Mouse (Mus musculus) adrenal gland, postnatal 36 days (tissue): ENCODE measurements around the gene AI837181. TPM values are rescaled to one million over a fixed set of nuclear protein-coding genes. Genes with fewer than 3 reads are reported as not detected.

Experiments
- DNase-seq, 2 experiments: peaks; one replicate each; pipeline ENCODE4 v3.0.0; 2021; ENCODE audit warnings: mixed read lengths in 1 of 2
- total RNA-seq, 2 experiments: library from RNA; stranded (reverse); gene quantifications; 2 replicates each; pipeline ENCODE4 v1.2.3; 2021

AI837181 gene
- total RNA-seq, 2 experiments from 2014 or later = 43.7 to 50.6 TPM

DNA sequence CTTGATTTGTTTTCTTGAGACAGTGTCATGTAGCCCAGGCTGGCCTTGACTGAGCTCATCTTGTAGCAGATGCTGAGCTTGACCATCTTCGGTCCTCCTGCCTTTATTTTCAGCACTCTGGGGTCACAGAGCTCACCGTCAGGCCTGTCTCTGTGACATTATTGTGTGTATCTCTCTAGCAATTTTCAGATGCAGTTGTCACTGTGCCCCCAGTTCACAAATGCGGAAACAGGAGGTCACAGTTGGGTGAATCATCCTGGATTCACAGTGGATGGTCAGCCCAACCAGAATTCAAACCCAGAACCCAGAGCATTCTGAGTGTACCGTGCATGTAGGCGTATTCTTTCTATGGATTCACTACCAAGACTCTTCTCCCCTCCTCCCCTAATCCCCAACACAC, 20.8 kb downstream of the AI837181 start:
- DNase-seq = no peak

DNA sequence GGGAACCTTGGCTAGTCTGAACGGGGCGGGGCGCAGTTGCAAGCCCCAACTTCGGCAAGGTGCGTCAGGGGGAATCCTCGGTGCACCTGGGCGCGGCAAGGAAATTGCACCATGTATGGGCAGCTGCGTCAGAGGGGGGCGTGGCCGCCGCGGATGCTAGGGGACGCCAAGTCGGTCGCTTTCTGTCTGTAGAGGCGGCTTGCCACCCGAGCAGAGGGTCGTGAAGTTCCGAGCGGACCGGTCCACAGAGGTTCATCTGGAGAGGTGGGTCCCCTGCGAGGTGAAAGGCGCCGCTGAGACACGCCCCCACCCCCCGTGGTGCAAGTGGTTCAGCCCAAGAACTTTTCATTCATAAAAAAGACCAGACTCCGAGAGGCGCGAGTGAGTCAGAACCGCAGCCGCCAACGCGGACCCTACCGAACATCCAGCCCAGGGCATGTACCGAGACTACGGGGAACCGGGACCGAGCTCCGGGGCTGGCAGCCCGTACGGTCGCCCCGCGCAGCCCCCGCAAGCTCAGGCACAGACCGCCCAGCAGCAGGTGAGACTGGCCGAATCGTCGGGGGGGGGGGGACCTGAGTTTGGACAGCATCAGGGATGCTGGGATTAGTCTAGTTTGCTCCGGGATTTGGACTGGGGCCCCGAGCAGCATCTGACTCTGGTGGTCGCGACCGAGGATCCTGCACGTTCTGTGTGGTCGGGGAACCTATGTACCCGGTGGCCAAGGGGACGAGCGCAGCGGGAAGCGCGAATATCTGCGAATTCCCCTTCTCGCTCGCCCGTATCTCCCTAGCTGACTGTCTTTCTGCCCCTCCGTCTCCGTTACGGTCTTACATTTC, 22.8 kb downstream of the AI837181 start, which contains the start of gene Fosl1:
Gene Fosl1 (plus strand): TSS at position 33 of the 839 bp plus-strand sequence.
- DNase-seq = peak; percentile 77 to 85

DNA sequence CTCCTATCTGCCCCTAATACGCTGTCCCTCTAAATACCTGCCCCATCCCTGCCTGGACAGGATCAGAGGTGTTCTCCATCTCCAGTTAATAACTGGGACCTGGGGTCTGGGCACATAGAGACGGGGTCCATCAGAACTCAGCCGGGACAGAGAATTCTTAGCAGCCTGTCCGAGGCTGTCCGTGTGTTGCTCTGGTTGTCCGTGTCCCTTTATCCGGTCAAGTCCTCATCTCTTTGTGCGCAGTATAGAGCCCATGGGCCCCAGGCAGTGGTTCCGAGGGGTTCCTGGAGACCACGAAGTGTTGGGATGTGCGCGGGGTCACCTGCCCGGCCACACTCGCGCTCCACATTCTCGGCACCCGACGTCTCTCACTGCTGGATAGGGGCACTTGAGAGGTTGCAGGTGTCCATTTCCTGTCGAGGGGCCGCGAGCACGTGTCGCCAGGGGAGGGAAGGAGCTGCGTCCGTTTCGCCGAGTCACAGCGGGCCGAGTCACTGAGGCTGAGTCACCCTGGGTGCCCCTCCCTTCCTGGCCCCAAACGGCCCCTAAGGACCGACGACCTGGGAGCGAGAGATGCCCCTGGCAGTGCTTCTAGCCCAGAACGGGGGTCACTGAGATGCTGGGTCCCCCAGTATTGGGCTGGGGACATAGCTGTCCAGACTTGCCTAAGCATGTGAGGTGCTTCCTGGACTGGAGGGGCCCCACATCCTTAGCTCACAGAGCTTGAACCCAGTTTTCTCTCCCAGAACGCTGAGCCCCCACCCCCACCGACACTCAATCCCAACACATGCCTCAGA, 23.6 kb downstream of the AI837181 start:
- peak; percentile 64 to 69 for DNase-seq

DNA sequence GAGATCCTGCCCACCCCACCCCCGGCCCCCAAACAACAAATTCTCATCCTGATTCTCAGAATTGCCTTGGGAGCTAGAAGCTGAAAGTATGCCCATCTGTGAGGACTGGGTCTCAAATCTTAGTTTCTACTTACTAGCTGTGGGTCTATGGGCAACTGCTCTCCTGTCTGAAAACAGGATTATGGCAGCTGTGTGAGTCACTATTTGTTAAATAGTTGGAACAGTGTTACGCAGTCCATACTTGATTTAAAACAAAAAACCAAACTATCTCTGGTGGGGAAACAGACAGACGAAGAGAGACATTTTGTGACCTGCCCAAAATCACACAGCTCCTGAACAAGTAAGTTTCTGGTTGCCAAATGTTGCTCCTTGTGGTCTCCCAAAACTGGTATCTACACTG, 24.7 kb downstream of the AI837181 start:
- no peak for DNase-seq

DNA sequence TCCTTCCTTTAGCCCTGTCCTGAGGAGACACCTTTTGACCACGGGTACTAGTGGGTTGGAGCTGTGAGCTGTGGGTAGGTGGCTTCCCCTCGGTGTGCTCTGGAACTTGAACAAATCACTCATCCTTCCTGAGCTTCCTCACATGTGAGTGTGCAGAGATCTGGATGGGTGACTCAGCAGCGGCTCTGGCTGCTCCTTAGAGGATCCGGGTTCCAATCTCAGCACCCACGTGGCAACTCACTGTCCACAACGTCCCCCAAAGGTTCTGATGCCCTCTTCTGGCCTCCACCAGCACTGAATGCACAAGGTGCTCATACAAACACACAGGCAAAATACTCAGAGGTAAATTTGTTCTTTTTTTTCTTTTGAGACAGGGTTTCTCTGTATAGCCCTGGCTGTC, 26.8 kb downstream of the AI837181 start:
- no peak for DNase-seq

DNA sequence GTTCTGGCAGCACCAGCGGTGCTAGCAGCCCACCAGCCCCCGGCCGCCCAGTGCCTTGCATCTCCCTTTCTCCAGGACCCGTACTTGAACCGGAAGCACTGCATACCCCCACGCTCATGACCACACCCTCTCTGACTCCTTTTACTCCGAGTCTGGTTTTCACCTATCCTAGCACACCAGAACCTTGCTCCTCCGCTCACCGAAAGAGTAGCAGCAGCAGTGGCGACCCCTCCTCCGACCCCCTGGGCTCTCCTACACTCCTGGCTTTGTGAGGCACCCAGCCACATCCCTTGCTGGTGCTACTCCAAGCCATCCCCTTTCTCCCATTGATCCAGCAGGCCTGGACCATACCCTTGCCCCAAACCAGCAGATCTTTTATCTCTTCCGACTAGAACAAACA, 30.1 kb downstream of the AI837181 start:
- no peak for DNase-seq

DNA sequence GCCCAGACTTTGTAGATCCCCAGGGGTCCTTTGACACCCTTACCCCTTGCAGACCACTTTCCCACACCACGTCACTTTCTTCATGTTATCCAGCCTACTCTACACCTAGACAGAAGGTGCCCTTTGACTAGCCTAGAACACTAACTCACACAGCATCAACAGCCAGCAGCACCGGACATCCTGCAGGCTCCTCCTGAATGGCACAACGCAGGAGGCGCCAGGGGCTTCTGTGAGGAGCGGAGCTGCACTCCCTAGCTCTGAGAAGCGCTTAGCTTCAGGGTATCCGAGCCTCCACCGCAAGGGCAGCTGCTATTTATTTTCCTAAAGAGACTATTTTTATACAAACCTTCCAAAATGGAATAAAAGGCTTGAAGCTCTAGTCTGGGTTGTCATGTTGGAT, 30.6 kb downstream of the AI837181 start:
- no peak for DNase-seq

DNA sequence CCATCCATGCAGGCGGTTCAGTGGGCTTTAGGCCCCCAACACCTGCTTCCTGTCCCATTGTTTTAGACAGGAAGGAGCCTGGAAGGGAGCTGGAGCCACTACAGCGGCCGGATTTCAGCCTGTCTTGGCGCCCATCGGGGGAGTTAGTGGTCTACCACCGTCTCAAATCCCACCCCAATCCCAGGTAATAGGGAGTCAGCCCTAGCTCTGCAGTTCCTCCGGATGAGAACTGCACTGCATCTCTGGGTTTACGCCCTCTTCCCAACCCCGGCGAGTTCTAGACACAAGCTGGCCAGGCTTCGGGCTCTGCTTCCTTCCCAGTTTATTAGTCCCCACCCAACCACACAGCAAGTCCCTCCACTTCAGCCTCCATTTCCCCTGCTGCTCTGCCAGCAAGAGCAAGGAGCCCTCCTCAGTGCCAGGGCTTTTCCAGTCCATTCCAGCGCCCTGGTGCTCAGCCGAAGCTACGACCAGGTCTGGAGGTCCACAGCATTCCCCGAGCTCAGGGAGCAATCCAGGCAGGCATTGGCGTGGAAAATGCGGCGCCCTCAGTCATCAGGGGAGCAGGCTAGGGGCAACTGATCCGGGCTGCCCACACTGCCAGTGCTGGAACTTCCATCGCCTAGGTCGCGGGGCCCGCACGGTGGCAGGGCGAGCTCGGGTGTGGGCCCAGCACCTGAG, 31.4 kb downstream of the AI837181 start:
- peak; percentile 25 to 45 for DNase-seq

DNA sequence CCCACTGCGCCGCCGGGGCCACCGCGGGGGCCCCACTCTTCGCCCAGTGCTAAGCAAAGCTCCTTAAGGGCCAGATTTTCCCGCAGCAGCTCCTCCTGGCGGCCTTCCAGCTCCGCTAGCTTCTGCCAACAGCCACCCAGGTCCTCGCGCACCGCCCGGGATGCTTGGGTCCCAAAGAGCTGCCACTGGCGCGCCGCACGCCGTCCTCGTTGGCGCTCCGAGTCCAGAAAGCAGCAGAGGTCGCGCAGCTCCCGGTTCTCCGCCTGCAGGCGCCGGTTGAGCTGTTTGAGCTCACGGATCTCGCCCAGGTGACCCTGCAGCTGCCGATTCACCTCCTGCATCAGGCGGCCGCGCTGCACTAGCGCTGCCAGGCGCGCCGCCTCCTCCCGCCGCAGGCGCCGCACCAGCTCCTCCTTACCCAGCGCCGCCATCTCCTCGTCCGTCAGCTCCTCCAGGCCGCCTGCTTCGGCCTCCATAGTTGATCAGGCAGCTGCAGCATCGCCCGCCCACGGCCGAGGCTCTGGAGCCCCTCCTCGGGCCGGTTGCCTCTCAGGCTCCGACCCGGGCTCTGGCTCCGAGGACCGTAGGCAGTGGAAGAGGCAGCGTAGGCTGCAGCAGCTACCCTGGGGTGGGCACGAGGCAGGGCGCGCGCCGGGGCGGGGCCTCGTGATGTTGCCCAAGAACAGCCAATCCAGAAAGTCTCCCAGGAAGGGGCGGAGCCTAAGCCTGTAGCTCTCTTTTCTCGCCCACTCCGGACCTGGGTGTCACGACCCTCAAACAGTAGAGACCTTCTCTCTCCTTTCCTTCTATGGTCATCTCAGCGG, 32.2 kb downstream of the AI837181 start:
- peak; percentile 96 to 98 for DNase-seq

DNA sequence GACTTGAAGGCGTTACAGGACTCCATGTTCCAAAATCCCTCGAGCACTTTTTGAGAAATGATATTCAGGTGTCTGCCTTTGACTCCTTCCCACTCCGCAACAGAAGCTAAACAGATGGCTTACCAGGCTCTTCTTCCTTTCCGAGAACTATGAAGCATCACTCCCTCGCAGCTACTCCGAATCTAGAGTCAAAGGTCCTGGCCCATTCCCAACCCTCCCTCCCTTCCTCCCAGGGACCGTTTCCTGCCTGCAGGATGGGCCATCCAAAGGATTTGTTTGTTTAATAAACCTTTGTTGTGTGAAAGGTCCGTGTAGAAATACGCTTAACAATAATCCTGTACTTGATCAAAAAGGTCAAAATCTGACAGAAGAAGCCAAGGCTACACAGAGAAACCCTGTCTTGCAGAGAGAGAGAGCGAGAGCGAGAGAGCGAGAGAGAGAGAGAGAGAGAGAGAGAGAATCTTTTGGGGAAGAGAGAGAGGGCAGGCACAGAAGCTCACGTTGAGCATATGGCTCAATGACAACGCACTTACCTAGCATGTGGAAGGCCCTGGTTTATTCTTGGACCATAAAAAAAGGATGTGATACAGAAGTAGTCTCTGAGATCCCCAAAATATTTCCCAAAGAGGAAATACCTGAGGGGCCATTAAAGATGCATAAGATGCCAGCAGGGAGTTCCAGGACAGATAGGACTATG, 33.0 kb downstream of the AI837181 start, which contains the start of gene Ccdc85b:
Gene Ccdc85b (minus strand): TSS at position 149 of the 697 bp plus-strand sequence.
- peak in 1 of 2 experiments; percentile 42 for DNase-seq

DNA sequence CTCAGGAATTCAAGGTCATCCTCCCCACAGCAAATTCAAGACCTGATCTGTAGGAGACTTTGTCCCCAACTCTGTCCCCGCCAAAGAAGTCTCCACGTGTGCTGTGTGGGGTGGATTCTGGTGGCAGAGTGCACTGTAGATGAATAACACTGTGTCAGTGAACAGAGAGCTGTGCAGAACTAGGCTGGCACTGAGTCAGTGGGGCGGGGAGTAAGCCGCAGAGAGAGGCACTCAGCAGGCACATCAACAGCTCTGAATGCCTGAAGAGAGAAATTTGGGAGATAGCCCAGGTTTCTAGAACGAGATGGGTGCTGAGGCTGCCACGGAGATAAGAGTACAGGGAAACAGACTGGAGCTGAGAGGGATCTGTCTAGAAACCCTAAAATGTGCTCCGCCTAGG, 34.1 kb downstream of the AI837181 start:
- no peak for DNase-seq

DNA sequence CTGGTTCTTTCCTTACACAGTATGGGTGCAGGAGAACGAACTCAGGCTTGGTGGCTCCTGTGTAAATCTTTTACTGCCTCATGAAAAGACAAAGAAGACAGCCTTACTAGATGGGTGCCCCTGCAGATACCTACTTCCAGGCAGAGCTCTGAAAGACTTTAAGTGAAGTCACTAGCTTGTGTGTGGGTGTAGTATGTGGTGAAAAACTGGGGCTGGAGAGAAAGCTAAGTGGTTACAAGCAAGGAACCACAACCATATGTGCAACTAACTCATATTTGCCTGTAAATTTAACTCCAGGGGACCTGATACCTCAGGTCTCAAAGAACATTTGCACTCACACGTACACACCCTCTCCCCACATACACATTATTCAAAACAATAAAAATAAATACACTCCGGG, 35.0 kb downstream of the AI837181 start:
- DNase-seq = no peak

DNA sequence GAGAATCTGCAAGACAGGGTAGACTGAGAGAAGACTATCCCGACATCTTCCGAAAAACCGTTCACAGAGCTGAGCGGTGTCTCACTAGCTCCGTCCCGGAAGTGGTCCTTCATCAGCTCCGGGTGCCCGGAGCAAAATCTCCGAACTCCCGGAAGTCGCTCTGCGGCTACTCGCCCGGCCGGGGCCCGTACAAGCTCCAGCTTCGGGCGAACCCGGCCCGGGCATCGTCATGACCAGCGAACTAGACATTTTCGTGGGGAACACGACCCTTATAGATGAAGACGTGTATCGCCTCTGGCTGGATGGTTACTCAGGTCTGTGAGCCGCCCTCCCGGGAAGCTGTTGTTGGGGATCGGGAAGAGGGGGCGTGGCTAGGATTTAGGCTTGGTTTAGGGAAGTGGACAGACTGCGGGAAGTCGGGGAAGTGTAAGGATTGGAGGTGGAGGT, 35.5 kb downstream of the AI837181 start, which contains the start of gene Fibp:
Gene Fibp (plus strand): TSS at position 151 of the 447 bp plus-strand sequence.
- DNase-seq = peak; percentile 89 to 91

DNA sequence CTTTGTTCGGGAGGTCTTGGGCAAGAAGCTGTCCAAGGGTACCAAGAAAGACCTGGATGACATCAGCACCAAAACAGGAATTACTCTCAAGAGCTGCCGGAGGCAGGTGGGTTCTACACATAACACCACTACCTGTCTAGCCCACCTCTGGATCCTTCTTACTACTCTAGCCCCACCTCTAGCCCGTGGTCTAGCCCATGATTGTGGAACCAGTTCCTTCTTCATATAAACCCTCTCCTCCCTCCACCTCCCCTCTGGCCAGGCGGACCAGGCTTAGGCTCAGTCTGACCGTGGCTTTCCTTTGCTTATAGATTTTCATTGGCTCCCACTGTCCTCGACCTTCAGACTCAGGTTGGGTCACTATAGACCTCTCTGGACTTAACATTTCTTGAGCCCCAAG, 36.5 kb downstream of the AI837181 start:
- no peak for DNase-seq

DNA sequence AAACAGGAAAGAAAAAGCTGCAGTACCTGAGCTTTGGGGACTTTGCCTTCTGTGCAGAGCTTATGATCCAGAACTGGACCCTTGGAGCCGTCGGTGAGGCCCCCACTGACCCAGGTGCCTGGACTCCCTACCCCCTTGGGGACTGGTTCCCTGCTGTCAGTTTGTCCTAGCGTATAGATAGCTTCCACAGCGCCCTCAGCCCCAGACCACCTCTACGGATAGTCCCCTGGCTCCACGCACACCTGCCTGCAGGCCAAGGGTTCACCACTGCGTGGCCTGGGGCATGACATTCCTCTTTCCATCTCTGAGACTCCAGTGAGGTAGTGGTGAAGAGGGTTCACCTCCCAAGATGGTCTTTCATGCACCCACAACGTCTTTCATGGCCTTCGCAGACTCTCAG, 38.3 kb downstream of the AI837181 start:
- DNase-seq = no peak

DNA sequence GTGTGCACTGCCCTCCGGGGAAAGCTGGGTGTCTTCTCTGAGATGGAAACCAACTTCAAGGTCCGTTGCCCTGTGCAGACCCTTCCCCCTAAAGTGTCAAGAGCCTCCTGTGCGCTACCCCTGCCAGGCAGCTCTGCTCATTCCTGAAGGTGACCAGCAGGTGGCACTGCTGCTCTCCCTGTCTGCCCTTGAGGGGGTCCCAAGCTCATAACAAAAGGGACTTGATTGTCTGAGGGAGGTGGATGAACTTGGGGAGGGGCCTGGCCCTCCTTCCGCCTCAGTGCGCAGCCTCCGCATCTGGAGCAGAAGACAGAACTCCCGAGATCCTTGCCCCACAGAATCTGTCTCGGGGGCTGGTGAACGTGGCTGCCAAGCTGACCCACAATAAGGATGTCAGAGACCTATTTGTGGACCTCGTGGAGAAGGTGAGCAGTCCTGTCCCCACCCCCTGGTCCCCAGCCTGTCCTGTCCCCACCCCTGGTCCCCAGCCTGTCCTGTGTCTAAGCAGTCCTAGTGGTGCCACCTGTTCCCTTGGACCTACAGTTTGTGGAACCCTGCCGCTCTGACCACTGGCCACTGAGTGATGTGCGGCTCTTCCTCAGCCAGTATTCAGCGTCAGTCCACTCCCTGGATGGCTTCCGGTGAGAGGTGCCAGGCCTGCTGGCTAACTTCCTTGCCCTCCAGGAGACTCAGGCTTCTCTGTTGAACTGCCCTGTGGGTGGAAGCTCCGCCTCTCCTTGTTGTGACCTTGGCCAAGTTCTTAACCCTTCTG, 39.0 kb downstream of the AI837181 start:
- DNase-seq = peak; percentile 47 to 65

DNA sequence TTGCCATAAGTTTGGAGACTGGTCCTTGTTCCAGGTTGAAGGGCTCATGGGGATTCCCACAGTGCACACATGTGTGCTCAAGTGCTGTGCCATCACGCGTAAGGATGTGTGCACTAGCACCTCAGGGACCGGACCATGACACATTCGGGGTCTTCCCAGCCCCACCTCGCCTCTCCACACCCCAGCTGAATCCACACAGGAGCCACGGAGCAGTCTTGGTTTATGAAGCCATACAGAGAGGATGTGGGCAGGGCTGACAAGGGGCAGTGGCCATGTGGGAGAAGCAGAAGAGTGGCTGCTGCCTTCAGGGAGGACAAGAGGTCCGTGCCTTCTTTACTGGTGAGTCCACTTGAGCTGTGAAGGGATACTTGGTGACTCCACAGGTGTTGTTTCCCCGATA, 40.1 kb downstream of the AI837181 start:
- DNase-seq = no peak

DNA sequence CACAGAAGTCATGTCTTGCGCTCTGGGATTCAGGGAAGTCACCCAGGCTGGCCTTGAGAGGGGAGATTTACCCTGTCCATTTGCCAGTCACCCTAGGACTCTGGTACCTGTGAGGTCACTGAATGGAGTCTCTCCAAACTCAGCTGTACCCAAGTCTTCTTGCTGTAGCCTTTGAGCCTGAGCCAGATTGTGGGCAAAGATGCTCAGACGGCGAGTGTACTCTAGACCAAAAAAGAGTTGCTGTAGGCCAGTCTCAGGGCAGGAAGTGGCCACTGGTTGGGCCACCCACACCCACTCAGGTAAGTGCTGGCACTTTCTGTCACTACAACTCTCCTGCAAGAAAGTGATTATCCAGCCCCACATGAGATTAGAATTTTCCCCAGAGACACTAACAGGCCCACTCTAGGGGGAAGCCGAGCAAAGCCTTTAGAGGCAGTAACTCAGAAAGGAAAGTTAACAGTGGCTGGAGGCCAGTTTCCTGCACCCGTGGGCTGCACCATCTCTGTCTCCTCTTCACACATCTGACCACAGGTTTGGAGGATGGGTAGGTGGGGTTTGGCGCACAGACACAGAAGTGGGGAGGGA, 42.1 kb downstream of the AI837181 start:
- DNase-seq = no peak

DNA sequence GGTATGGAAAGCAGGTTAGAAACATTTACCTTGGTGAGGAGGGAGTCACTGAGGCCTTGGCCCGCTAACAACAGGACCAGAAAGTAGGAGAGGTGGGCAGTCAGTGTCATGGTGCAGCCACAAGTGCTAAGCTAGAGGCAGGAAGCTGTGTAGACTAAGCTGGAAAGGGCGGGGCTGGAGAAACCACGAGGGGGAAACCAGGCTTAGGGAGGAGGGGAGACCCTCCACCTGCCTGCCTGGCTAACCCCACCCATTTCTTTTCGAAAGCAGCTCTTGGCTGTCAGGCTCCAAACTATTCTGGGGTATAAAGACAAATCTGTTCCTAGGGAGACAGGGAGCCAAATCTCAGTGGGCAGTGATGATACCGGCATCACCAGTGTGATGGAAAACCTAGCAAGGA, 43.4 kb downstream of the AI837181 start, which contains the start of gene Ctsw:
Gene Ctsw (minus strand): TSS at position 134 of the 400 bp plus-strand sequence.
- no peak for DNase-seq
